Mouse (Mus musculus) bone marrow macrophage, adult 2 months (primary cell): ENCODE measurements at regions not wholly inside any gene's neighbourhood (a gene's known extent, or its start where the extent isn't known, plus 50 kb on each side); places are given as distances from the start of the nearest gene placed in this dataset.

ENCODE experiments used
- H3K27ac ChIP-seq: 2 replicates; pipeline ENCODE4 v1.5.1; 2012; ENCODE audit warnings: low read depth, low read length; ENCODE audit not compliant: insufficient read depth
- H3K4me1 ChIP-seq: 2 replicates; pipeline ENCODE4 v1.6.1; 2012; ENCODE audit warnings: low read length; ENCODE audit not compliant: control insufficient read depth, insufficient read depth
- H3K4me3 ChIP-seq: 2 replicates; pipeline ENCODE4 v1.5.1; 2012; ENCODE audit warnings: mild to moderate bottlenecking, low read length, moderate library complexity; ENCODE audit not compliant: insufficient read depth
- CTCF ChIP-seq: IDR thresholded peaks from 2 replicates; pipeline ENCODE4 v1.5.1; 2012; ENCODE audit warnings: low read depth, mild to moderate bottlenecking, low read length, moderate library complexity
- POLR2A ChIP-seq: IDR thresholded peaks from 2 replicates; pipeline ENCODE4 v1.6.1; 2012; ENCODE audit warnings: mild to moderate bottlenecking, low read depth, low read length, borderline replicate concordance

GRCm38 (mm10) chr1:137653495-137653894 lies 522.0 kb downstream of the Ptprc start:
- Histone ChIP-seq H3K27ac (no peak overlapping the region), H3K4me3 (no peak overlapping the region), H3K4me1 (no peaks in the 10 kb centered on the region)
- TF ChIP-seq CTCF (no peak), POLR2A (no peak)

GRCm38 (mm10) chr1:137650629-137651028 lies 524.9 kb downstream of the Ptprc start:
- H3K4me1 ChIP-seq: no peaks in the 10 kb centered on the region
- no peak overlapping the region for H3K27ac ChIP-seq
- no peak for TF ChIP-seq POLR2A
- H3K4me3 ChIP-seq: no peak overlapping the region

GRCm38 (mm10) chr1:137650082-137650481 lies 525.4 kb downstream of the Ptprc start:
- H3K27ac ChIP-seq: no peak overlapping the region
- H3K4me3 ChIP-seq: no peak overlapping the region
- H3K4me1 ChIP-seq: no peaks in the 10 kb centered on the region
- TF ChIP-seq POLR2A (no peak), CTCF (no peak)

GRCm38 (mm10) chr1:137648832-137649231 lies 526.7 kb downstream of the Ptprc start:
- H3K4me3 ChIP-seq: no peak overlapping the region
- TF ChIP-seq POLR2A (no peak), CTCF (no peak)

GRCm38 (mm10) chr1:137644601-137645040 lies 530.9 kb downstream of the Ptprc start:
- TF ChIP-seq POLR2A (no peak), CTCF (no peak)
- no peak overlapping the region for H3K27ac ChIP-seq

More at GRCm38 (mm10) chr1:137648832-137649231, 526.7 kb downstream of the Ptprc start:
- H3K4me1 ChIP-seq: no peaks in the 10 kb centered on the region
- H3K27ac ChIP-seq: no peak overlapping the region

GRCm38 (mm10) chr1:137643508-137643907 lies 532.0 kb downstream of the Ptprc start:
- TF ChIP-seq POLR2A: no peak
- TF ChIP-seq CTCF: no peak
- Histone ChIP-seq H3K4me1 (no peaks in the 10 kb centered on the region), H3K27ac (no peak overlapping the region), H3K4me3 (no peak overlapping the region)

More at GRCm38 (mm10) chr1:137644601-137645040, 530.9 kb downstream of the Ptprc start:
- no peaks in the 10 kb centered on the region for H3K4me1 ChIP-seq
- H3K4me3 ChIP-seq: no peak overlapping the region

- no peak overlapping the region for H3K4me3 ChIP-seq
- no peak overlapping the region for H3K27ac ChIP-seq
- TF ChIP-seq POLR2A: no peak
- no peak for TF ChIP-seq CTCF
- H3K4me1 ChIP-seq: no peaks in the 10 kb centered on the region
These were observed 534.7 kb downstream of the Ptprc start for GRCm38 (mm10) chr1:137640848-137641247.

- Histone ChIP-seq H3K27ac (no peak overlapping the region), H3K4me1 (no peaks in the 10 kb centered on the region), H3K4me3 (no peak overlapping the region)
- TF ChIP-seq POLR2A: no peak
- TF ChIP-seq CTCF: no peak
These were observed 538.6 kb downstream of the Ptprc start for GRCm38 (mm10) chr1:137636947-137637346.

- TF ChIP-seq POLR2A (no peak), CTCF (no peak)
- Histone ChIP-seq H3K4me3 (no peak overlapping the region), H3K4me1 (no peaks in the 10 kb centered on the region), H3K27ac (no peak overlapping the region)
These were observed 539.1 kb downstream of the Ptprc start for GRCm38 (mm10) chr1:137636321-137636944.

GRCm38 (mm10) chr1:137635781-137636180 lies 539.7 kb downstream of the Ptprc start:
- no peak for TF ChIP-seq POLR2A
- no peak for TF ChIP-seq CTCF
- H3K4me1 ChIP-seq: no peaks in the 10 kb centered on the region
- no peak overlapping the region for H3K4me3 ChIP-seq
- no peak overlapping the region for H3K27ac ChIP-seq

GRCm38 (mm10) chr1:137631546-137631945 lies 544.0 kb downstream of the Ptprc start:
- no peak overlapping the region for H3K27ac ChIP-seq
- H3K4me1 ChIP-seq: no peaks in the 10 kb centered on the region
- no peak overlapping the region for H3K4me3 ChIP-seq
- TF ChIP-seq CTCF (no peak), POLR2A (no peak)

GRCm38 (mm10) chr1:137620672-137621071 lies 554.8 kb downstream of the Ptprc start:
- H3K4me3 ChIP-seq: no peak overlapping the region
- peaks cover 5% of the 10 kb centered on the region; the same call in 1 of the 2 replicates for H3K4me1 ChIP-seq
- H3K27ac ChIP-seq: no peak overlapping the region
- TF ChIP-seq POLR2A: no peak
- TF ChIP-seq CTCF: no peak
